Mouse (Mus musculus): Measurements from ENCODE around the gene Gm5724.

The Gm5724 gene

DNA sequence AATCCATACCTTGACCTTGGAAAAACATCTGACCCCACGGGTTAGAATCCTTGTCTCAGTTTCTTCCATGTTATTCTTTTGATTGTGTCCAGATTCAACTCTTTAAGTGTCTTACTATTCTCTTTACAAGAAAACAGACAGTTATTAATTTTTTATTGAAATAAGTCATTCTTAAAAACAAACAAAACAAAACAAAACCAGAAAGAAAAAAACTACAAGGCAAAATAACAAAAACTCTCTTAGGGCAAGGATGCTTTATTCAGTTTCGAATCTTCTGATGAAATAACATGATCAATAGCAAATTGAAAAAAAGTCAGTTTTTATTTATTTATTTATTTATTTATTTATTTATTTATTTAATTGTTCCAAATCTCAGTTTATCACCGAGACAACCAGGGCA lies at the start of gene Gm5724:
Gm5724 (minus strand) TSS at position 101 of the 400 bp plus-strand sequence.
- no peak for DNase-seq (ENCODE audit: low read depth, low spot score)

DNA sequence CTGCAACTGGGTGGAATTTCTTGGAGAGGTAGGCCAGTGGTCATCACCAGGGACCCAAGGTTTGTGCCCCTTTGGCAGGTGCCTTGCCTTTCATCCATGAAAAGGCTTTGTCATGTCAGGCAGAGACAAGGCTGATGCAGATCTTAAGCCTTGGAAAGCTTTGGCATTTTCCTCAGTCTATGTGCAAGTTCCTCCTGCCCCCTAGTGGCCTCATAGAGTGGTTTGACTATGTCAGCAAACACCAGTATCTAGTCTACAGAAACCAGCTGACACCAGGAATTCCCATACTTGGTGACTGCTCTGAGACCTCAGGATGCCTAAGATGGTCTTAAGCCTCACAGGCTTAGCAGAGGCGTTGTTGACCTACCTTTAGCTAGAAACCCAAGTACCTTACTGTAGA lies 24.2 kb upstream of the Gm5724 start:
- DNase-seq (ENCODE audit: low read depth, low spot score) = no peak

DNA sequence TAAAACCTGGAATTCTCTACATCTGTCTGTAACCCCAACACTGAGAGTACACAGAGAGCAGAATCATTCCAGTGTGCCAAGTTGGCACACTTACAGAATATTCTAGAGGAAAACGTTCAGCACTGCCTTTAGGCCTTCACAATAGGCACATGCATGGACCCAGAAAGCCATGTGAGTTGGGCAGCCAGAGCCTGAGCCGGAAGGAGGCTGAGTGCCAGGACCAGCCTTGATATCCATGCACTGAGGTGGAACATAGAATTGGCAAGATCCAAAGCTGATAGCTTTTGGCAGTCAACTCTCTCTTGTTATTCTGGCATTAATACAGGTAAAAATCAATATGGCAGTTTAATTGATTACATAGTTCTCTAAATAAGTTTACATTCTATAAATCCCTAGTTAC lies 866 bp upstream of the Gm5724 start:
- no peak for DNase-seq (ENCODE audit: low read depth, low spot score)

DNA sequence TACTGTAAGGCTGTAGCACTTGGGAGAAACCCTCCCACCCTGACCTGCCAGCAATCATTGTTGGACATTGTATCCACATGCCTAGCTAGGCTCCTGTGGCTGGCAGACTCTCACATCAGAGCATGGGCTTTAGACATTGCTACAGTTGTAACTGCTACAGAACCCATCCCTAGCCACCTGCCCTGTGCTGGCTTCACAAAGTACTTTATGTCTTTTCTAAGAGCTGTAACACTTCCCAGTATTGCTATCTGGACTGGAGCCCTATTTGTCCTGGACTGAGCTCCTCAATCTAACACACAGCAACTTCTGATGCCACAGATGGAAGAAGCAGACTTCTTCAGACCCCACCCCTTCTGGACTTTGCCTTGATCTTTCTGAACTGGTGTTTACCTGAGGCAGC lies 82.4 kb downstream of the Gm5724 start:
- no peak for DNase-seq (ENCODE audit: low read depth, low spot score)

DNA sequence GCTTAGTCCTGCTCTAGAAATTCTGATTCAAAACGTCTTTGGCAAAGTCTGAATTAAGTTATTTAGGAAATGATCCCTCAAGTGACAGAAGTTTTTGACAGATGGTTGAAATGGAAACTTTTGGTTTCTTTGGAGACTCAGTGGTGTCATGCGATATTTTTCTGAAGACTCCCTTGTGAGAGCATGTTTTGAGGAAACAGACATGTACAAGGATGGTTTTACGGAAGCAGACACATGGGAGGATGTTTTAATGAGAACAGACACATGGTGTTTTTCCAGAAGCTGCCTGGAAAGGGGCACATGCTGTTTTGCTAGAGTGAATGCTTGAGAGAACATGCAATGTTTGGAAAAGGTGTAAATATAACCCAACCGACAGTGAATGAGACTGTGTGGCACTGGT lies 86.6 kb downstream of the Gm5724 start:
- no peak for DNase-seq (ENCODE audit: low read depth, low spot score)

Measured in CD4-positive, CD25-positive, alpha-beta regulatory T cell, adult 2 months (primary cell).